In the genomic region with DNA sequence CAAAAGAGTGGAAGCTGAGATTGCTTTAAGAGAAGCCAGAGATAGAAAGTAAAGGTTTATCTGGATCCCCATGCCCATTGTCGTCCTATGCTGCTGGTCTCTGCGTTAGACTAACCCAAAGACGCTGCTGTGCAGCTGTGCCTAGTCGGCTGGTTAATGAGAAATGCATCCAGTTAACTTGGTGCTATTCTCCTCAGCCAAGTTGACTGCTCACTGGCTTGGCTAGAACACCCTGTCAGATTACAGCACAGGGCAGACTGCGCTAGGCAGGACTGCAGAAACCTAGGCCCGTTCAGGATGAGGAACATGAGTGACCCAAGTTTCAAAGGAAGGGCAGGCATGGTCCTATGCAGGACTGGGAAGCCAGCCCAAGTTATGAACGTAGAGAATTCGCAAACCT, we compare ENCODE assay signal across 26 mouse cellular contexts. TPM values are rescaled to one million over a fixed set of nuclear protein-coding genes. Genes with fewer than 3 reads are reported as not detected.
DNase-seq lines count a peak whose midpoint lies in the region; ATAC-seq lines count a peak whose summit lies in the region.
"Had no signal": no experiment of that assay in that cellular context is flagged by ENCODE, and none has a peak within 500 bp of the region (broad histone marks: within the 10 kb centered on the region; RNA-seq: fewer than 3 reads in every experiment).

No protein-coding gene starts in this region.

- no peak overlapping the region for H3K9ac ChIP-seq in kidney, embryonic 16.5 days (replicated peaks; ENCODE audit: low read length)
- H3K9ac ChIP-seq in midbrain, embryonic 11.5 days (ENCODE audit: low read length): no peak overlapping the region
- H3K9ac ChIP-seq in midbrain, embryonic 15.5 days: no peak overlapping the region
- H3K9ac ChIP-seq: forebrain, embryonic 13.5 days had no signal

- no peak overlapping the region for H3K4me2 ChIP-seq in kidney, embryonic 16.5 days (replicated peaks; ENCODE audit: low read depth, low read length)
- H3K4me2 ChIP-seq in midbrain, embryonic 11.5 days: no peak overlapping the region
- H3K4me2 ChIP-seq in midbrain, embryonic 15.5 days: no peak overlapping the region
- H3K4me2 ChIP-seq: forebrain, embryonic 13.5 days; heart, embryonic 13.5 days had no signal

- no peak overlapping the region for H3K4me3 ChIP-seq in kidney, embryonic 16.5 days (ENCODE audit: low read length)
- H3K4me3 ChIP-seq in midbrain, embryonic 11.5 days (ENCODE audit: low read depth, low read length): no peak overlapping the region
- no peak overlapping the region for H3K4me3 ChIP-seq in midbrain, embryonic 15.5 days
- H3K4me3 ChIP-seq: forebrain, embryonic 10.5 days; forebrain, embryonic 13.5 days; heart, adult 2 months; heart, embryonic 10.5 days; heart, embryonic 13.5 days had no signal

- peaks cover 52% of the 10 kb centered on the region for H3K36me3 ChIP-seq in kidney, embryonic 16.5 days (ENCODE audit: insufficient read depth, low read length)
- H3K36me3 ChIP-seq in midbrain, embryonic 11.5 days (ENCODE audit: control insufficient read depth, insufficient read depth, low read length): peaks cover 15% of the 10 kb centered on the region
- H3K36me3 ChIP-seq in midbrain, embryonic 15.5 days (replicated peaks): peaks cover 34% of the 10 kb centered on the region; the same call in 1 of the 2 replicates

- H3K4me1 ChIP-seq in kidney, embryonic 16.5 days (ENCODE audit: insufficient read depth, low read length): peaks cover 12% of the 10 kb centered on the region
- H3K4me1 ChIP-seq in midbrain, embryonic 11.5 days (ENCODE audit: control insufficient read depth, insufficient read depth, low read length): peaks cover 9% of the 10 kb centered on the region; the same call in 1 of the 2 replicates
- peaks cover 19% of the 10 kb centered on the region for H3K4me1 ChIP-seq in midbrain, embryonic 15.5 days

- H3K9me3 ChIP-seq in kidney, embryonic 16.5 days (ENCODE audit: low read length): no peaks in the 10 kb centered on the region
- no peaks in the 10 kb centered on the region for H3K9me3 ChIP-seq in midbrain, embryonic 11.5 days (ENCODE audit: control insufficient read depth, low read length)
- no peaks in the 10 kb centered on the region for H3K9me3 ChIP-seq in midbrain, embryonic 15.5 days
- H3K9me3 ChIP-seq: forebrain, embryonic 10.5 days; forebrain, embryonic 13.5 days; G1E; heart, embryonic 10.5 days; heart, embryonic 13.5 days had no signal

- no peaks in the 10 kb centered on the region for H3K27me3 ChIP-seq in kidney, embryonic 16.5 days (ENCODE audit: insufficient read depth, low read length)
- H3K27me3 ChIP-seq in midbrain, embryonic 11.5 days (ENCODE audit: control insufficient read depth, insufficient read depth, low read length): no peaks in the 10 kb centered on the region
- no peaks in the 10 kb centered on the region for H3K27me3 ChIP-seq in midbrain, embryonic 15.5 days (replicated peaks)
- H3K27me3 ChIP-seq: CH12.LX; forebrain, embryonic 13.5 days; Patski had no signal

- no peak for ATAC-seq in kidney, embryonic 16.5 days (ENCODE audit: low FRiP score, low TSS enrichment)
- no peak for ATAC-seq in midbrain, embryonic 11.5 days (ENCODE audit: low FRiP score)
- no peak for ATAC-seq in midbrain, embryonic 15.5 days (replicated peaks)
- ATAC-seq: forebrain, embryonic 13.5 days; forebrain, embryonic 16.5 days; hindbrain, embryonic 16.5 days; Patski had no signal

- DNase-seq in kidney, adult 11 months: peak; percentile 31
- DNase-seq in kidney, adult 9 months: peak; percentile 65
- no peak for DNase-seq in kidney, postnatal 10 days
- peak; percentile 47 for DNase-seq in midbrain, embryonic 11.5 days (ENCODE audit: low spot score, missing footprints)
- DNase-seq: adrenal gland, postnatal 10 days; adrenal gland, postnatal 36 days; B cell, adult 2 months; cerebellum, adult 18-20 months; cerebellum, adult 9-10 months; cerebellum, postnatal 14 days; gastrocnemius, postnatal 10 days; gastrocnemius, postnatal 36 days; heart, adult 2 months; heart, postnatal 14 days; heart, postnatal 4 days had no signal

- H3K27ac ChIP-seq in kidney, embryonic 16.5 days (ENCODE audit: low read length): no peak overlapping the region
- no peak overlapping the region for H3K27ac ChIP-seq in midbrain, embryonic 11.5 days (ENCODE audit: low read depth, low read length)
- H3K27ac ChIP-seq in midbrain, embryonic 15.5 days: no peak overlapping the region
- H3K27ac ChIP-seq: forebrain, embryonic 10.5 days; forebrain, embryonic 13.5 days; heart, adult 2 months; heart, embryonic 10.5 days had no signal

- 92% methylated on average over 8 of the region's 8 CpGs for WGBS in kidney, embryonic 16.5 days
- 95% methylated on average over 8 of the region's 8 CpGs for WGBS in midbrain, embryonic 11.5 days
- 97% methylated on average over 8 of the region's 8 CpGs for WGBS in midbrain, embryonic 15.5 days

RNA-seq across cellular contexts. Expression of a gene that starts 3.4 kb away (rescaled TPM):
- polyA plus RNA-seq in kidney, embryonic 16.5 days (2015; fragmentation: Nextera tagmentation; extraction: Ambion mirVana): 0.81 and 0.86 TPM in 2 replicates
- 1.0 TPM in 2 replicates for polyA plus RNA-seq in midbrain, embryonic 11.5 days (2014; fragmentation: Nextera tagmentation; extraction: Ambion mirVana)
- polyA plus RNA-seq in midbrain, embryonic 15.5 days (2015; fragmentation: Nextera tagmentation; extraction: Ambion mirVana): 0.91 and 0.98 TPM in 2 replicates

RNA-seq across cellular contexts. Expression of a gene that starts 25.8 kb away (rescaled TPM):
- 0.52 and 0.63 TPM in 2 replicates for polyA plus RNA-seq in kidney, embryonic 16.5 days (2015; fragmentation: Nextera tagmentation; extraction: Ambion mirVana)
- polyA plus RNA-seq in midbrain, embryonic 11.5 days (2014; fragmentation: Nextera tagmentation; extraction: Ambion mirVana): 1.5 and 1.7 TPM in 2 replicates
- polyA plus RNA-seq in midbrain, embryonic 15.5 days (2015; fragmentation: Nextera tagmentation; extraction: Ambion mirVana): 9.1 and 11.1 TPM in 2 replicates
- polyA plus RNA-seq: G1E had no signal
